Comparison of ENCODE assay signal across 1 mouse cellular context in the genomic region with DNA sequence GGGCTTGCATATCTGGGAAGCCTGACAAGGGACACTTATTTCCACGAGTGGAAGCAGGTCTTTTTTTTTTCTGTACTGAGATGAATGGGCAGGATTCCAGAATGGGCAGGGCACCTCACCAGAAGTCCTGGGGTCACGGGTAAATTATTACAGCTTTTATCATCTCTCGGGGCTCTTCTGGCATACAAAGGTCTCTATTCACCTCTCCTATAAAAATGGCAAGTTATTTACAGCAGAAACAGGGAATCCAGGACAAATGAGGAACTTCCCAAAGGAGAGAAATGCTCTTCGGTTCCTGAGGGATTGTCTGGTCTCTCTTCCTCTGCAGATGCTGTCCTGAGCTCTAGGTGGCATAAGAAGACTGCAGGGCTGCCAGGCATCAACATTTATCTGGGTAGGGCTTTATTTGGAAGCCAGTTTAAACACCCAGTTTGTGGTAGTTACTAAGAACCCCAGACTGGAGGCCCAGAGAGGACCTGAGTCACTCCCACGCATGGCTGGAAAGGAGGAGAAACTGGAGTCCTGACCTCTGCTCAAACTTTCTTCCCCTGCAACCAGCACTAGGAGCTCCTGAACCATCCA.
TF ChIP-seq lines count a peak whose summit lies in the region.

No protein-coding gene starts in this region.

TF ChIP-seq in MEL, 35 proteins besides CTCF, POLR2A, EP300 and RAD21:
- no peak for TF ChIP-seq NELFE (IDR thresholded peaks at IDR 0.05; ENCODE audit: low read depth, low read length)
- peak; percentile 34 for TF ChIP-seq SMC3 (IDR thresholded peaks at IDR 0.05; ENCODE audit: low read depth, low read length)
- no peak for TF ChIP-seq MXI1 (IDR thresholded peaks at IDR 0.05; ENCODE audit: low read depth, low read length)
- no peak for TF ChIP-seq MAZ (IDR thresholded peaks at IDR 0.05; ENCODE audit: low read depth, low read length)
- no peak for TF ChIP-seq MYC (IDR thresholded peaks at IDR 0.05; ENCODE audit: low read depth, low read length)
